Mouse (Mus musculus): Measurements from ENCODE around the gene Ptpn14.
A peak's percentile ranks its signal among the peaks of the same experiment; 100 is the strongest.

Ptpn14 gene

GRCm38 (mm10) chr1:189866621-189867020, 138.6 kb downstream of the Ptpn14 start:
- no peak for DNase-seq (ENCODE audit: extremely low spot score)

- no peak for DNase-seq (ENCODE audit: extremely low spot score)
These were observed 139.0 kb downstream of the Ptpn14 start for GRCm38 (mm10) chr1:189867034-189867433.

- no peak for DNase-seq (ENCODE audit: extremely low spot score)
These were observed 139.4 kb downstream of the Ptpn14 start for GRCm38 (mm10) chr1:189867497-189867896.

- no peak for DNase-seq (ENCODE audit: extremely low spot score)
These were observed 140.0 kb downstream of the Ptpn14 start for GRCm38 (mm10) chr1:189868036-189868435.

GRCm38 (mm10) chr1:189869651-189870270, 141.7 kb downstream of the Ptpn14 start:
- no peak for DNase-seq (ENCODE audit: extremely low spot score)

- no peak for DNase-seq (ENCODE audit: extremely low spot score)
These were observed 142.5 kb downstream of the Ptpn14 start for GRCm38 (mm10) chr1:189870539-189870938.

- DNase-seq (ENCODE audit: extremely low spot score): no peak
These were observed 143.6 kb downstream of the Ptpn14 start for GRCm38 (mm10) chr1:189871625-189872024.

- no peak for DNase-seq (ENCODE audit: extremely low spot score)
These were observed 144.0 kb downstream of the Ptpn14 start for GRCm38 (mm10) chr1:189872050-189872449.

- DNase-seq (ENCODE audit: extremely low spot score): no peak
These were observed 145.5 kb downstream of the Ptpn14 start for GRCm38 (mm10) chr1:189873591-189873990.

GRCm38 (mm10) chr1:189875439-189875861, 147.4 kb downstream of the Ptpn14 start:
- DNase-seq (ENCODE audit: extremely low spot score): no peak

GRCm38 (mm10) chr1:189876162-189876561, 148.1 kb downstream of the Ptpn14 start:
- no peak for DNase-seq (ENCODE audit: extremely low spot score)

- no peak for DNase-seq (ENCODE audit: extremely low spot score)
These were observed 151.1 kb downstream of the Ptpn14 start for GRCm38 (mm10) chr1:189879212-189879611.

- DNase-seq (ENCODE audit: extremely low spot score): no peak
These were observed 151.9 kb downstream of the Ptpn14 start for GRCm38 (mm10) chr1:189879965-189880364.

GRCm38 (mm10) chr1:189880745-189881144, 152.7 kb downstream of the Ptpn14 start:
- DNase-seq (ENCODE audit: extremely low spot score): no peak

- DNase-seq (ENCODE audit: extremely low spot score): peak; percentile 61
These were observed 154.8 kb downstream of the Ptpn14 start for GRCm38 (mm10) chr1:189882886-189883285.

- DNase-seq (ENCODE audit: extremely low spot score): peak; percentile 63
These were observed 155.6 kb downstream of the Ptpn14 start for GRCm38 (mm10) chr1:189883531-189884170.

- DNase-seq (ENCODE audit: extremely low spot score): no peak
These were observed 156.9 kb downstream of the Ptpn14 start for GRCm38 (mm10) chr1:189884951-189885350.

GRCm38 (mm10) chr1:189885975-189886374, 157.9 kb downstream of the Ptpn14 start:
- DNase-seq (ENCODE audit: extremely low spot score): no peak

GRCm38 (mm10) chr1:189887518-189887917, 159.4 kb downstream of the Ptpn14 start:
- peak; percentile 66 for DNase-seq (ENCODE audit: extremely low spot score)

- DNase-seq (ENCODE audit: extremely low spot score): no peak
These were observed 160.7 kb downstream of the Ptpn14 start for GRCm38 (mm10) chr1:189888749-189889148.

- DNase-seq (ENCODE audit: extremely low spot score): no peak
These were observed 166.1 kb downstream of the Ptpn14 start for GRCm38 (mm10) chr1:189894191-189894590.

- DNase-seq (ENCODE audit: extremely low spot score): no peak
These were observed 169.8 kb downstream of the Ptpn14 start for GRCm38 (mm10) chr1:189897861-189898260.

GRCm38 (mm10) chr1:189898708-189899107, 170.6 kb downstream of the Ptpn14 start:
- no peak for DNase-seq (ENCODE audit: extremely low spot score)

GRCm38 (mm10) chr1:189899526-189899925, 171.5 kb downstream of the Ptpn14 start:
- no peak for DNase-seq (ENCODE audit: extremely low spot score)

Data from embryo, embryonic 9.5 days (tissue).